Mouse (Mus musculus): ENCODE results near the gene Psmd7.

DNA sequence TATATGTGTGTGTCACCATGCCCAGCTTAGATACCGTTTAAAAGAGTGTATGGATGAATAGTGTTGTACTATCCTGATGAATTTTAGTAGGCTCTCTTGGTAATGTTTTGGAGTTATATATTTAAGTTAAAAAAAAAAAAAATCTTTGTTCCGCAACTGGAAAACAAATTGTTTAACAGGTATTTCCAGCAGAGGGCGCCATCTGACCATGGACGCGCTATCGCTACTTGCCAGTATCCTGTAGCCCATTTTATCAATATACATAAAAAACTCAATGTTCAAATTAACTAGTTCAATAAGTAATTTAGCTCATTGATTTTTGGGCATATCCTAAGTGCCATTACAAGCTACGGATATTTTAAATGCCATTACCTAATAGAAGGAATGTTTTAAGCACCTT lies 14.8 kb upstream of the Psmd7 start:
- peak; percentile 31; the same call in 1 of the 2 replicates for TF ChIP-seq CTCF (IDR thresholded peaks at IDR 0.05; ENCODE audit: control insufficient read depth, insufficient read depth, insufficient replicate concordance, low read depth, low read length)
- no peak for TF ChIP-seq POLR2A (IDR thresholded peaks at IDR 0.05; ENCODE audit: control insufficient read depth, low read depth, low read length)

Measured in testis, adult 2 months (tissue).